ENCODE assay signal across 21 mouse cellular contexts in the genomic region with DNA sequence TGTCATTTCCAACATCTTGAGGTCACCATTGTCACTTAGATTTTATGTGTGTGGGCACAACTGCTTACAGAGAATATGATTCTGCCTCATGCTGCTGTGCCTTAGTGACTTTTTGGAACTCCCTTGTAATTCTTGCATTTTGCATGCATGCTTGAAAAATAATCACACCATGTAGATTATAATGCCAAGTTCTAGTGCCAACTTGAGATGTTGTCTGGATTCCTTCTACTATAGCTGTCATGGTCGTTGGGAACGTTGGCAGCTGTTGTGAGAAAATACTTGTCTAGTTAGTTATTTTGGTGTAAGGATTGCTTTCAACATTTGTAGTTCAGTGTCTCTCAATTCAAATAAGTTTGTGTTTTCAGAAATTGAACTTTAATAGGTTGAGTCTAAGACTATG.
"Had no signal": no experiment of that assay in that cellular context is flagged by ENCODE, and none has a peak within 500 bp of the region (broad histone marks: within the 10 kb centered on the region; RNA-seq: fewer than 3 reads in every experiment).

No protein-coding gene starts in this region.

- H3K4me3 ChIP-seq: kidney, embryonic 15.5 days; limb, embryonic 10.5 days; limb, embryonic 13.5 days; liver, embryonic 12.5 days; liver, embryonic 15.5 days; lung, embryonic 15.5 days; megakaryocyte, embryonic 14.5 days had no signal

- H3K4me2 ChIP-seq: kidney, embryonic 15.5 days; limb, embryonic 13.5 days; liver, embryonic 12.5 days; liver, embryonic 15.5 days; lung, embryonic 15.5 days; midbrain, embryonic 11.5 days had no signal

- H3K27me3 ChIP-seq: kidney, embryonic 15.5 days; limb, embryonic 13.5 days; liver, embryonic 12.5 days; liver, embryonic 15.5 days; lung, embryonic 15.5 days; megakaryocyte, embryonic 14.5 days had no signal

- H3K36me3 ChIP-seq: kidney, embryonic 15.5 days; limb, embryonic 10.5 days; limb, embryonic 13.5 days; liver, embryonic 12.5 days; liver, embryonic 15.5 days; lung, embryonic 15.5 days had no signal

- DNase-seq: kidney, adult 2 months; kidney, postnatal 10 days; kidney, postnatal 36 days; layer of hippocampus, postnatal 36 days; liver; lung, adult 18-20 months; lung, postnatal 10 days; lung, postnatal 36 days; midbrain, embryonic 14.5 days; right cerebral cortex, postnatal 4 days; thymus, postnatal 25 days had no signal

- ATAC-seq: intestine, postnatal 0 days; liver, embryonic 12.5 days had no signal

- H3K4me1 ChIP-seq: kidney, embryonic 15.5 days; limb, embryonic 10.5 days; limb, embryonic 13.5 days; liver, embryonic 12.5 days; liver, embryonic 15.5 days; lung, embryonic 15.5 days; megakaryocyte, embryonic 14.5 days had no signal

- H3K27ac ChIP-seq: kidney, embryonic 15.5 days; limb, embryonic 10.5 days; limb, embryonic 13.5 days; liver, embryonic 12.5 days; liver, embryonic 15.5 days; lung, embryonic 15.5 days; stomach, postnatal 0 days had no signal

- H3K9ac ChIP-seq: kidney, embryonic 15.5 days; limb, embryonic 13.5 days; liver, embryonic 12.5 days; liver, embryonic 15.5 days; lung, embryonic 15.5 days had no signal

- H3K9me3 ChIP-seq: kidney, embryonic 15.5 days; limb, embryonic 10.5 days; limb, embryonic 13.5 days; liver, embryonic 12.5 days; liver, embryonic 15.5 days; lung, embryonic 15.5 days had no signal
